Comparison of ENCODE assay signal across 25 mouse cellular contexts in genomic region chr2:5358049-5358448, GRCm38 (mm10).
A peak's percentile ranks its signal among the peaks of the same experiment; 100 is the strongest.
DNase-seq lines count a peak whose midpoint lies in the region; ATAC-seq and TF ChIP-seq lines count a peak whose summit lies in the region.
"Had no signal": no experiment of that assay in that cellular context is flagged by ENCODE, and none has a peak within 500 bp of the region (broad histone marks: within the 10 kb centered on the region; RNA-seq: fewer than 3 reads in every experiment).

No protein-coding gene starts in this region.

- intact Hi-C loops in heart, postnatal 10 days (cut with DNase I), result no loop called here

- peaks cover 65% of the 10 kb centered on the region for H3K4me1 ChIP-seq in E14TG2a.4 (replicated peaks; ENCODE audit: low read depth, low read length)
- H3K4me1 ChIP-seq: embryonic facial prominence, embryonic 13.5 days; embryonic facial prominence, embryonic 15.5 days; forebrain, embryonic 10.5 days; forebrain, embryonic 12.5 days had no signal

- DNase-seq in frontal cortex, postnatal 14 days (ENCODE audit: low spot score in 2 of 2), result no peak
- DNase-seq in heart, adult 11 months, result peak; percentile 29
- DNase-seq in heart, postnatal 10 days, result no peak
- DNase-seq in telencephalon, adult 2 months (ENCODE audit: low read depth, low spot score), result peak; percentile 64
- DNase-seq in layer of hippocampus, adult 9-11 months, result no peak
- DNase-seq: adrenal gland, adult 2 months; adrenal gland, postnatal 10 days; adrenal gland, postnatal 25 days; B cell, adult 2 months; cerebellum, adult 11-12 months; cerebellum, adult 2 months; cerebellum, adult 9-10 months; cerebellum, postnatal 10 days; cerebellum, postnatal 25 days had no signal

- H3K4me3 ChIP-seq in E14TG2a.4 (replicated peaks; ENCODE audit: low read length), result peak overlapping the region; percentile 35; the same call in 1 of the 2 replicates
- H3K4me3 ChIP-seq: embryonic facial prominence, embryonic 13.5 days; embryonic facial prominence, embryonic 15.5 days; erythroblast, embryonic 14.5 days; forebrain, embryonic 10.5 days; forebrain, embryonic 12.5 days had no signal

- no peaks in the 10 kb centered on the region for H3K27me3 ChIP-seq in E14TG2a.4 (ENCODE audit: insufficient read depth, low read length)
- H3K27me3 ChIP-seq: CH12.LX; embryonic facial prominence, embryonic 13.5 days; embryonic facial prominence, embryonic 15.5 days; forebrain, embryonic 12.5 days had no signal

- H3K9me3 ChIP-seq in E14TG2a.4 (ENCODE audit: low read length), result no peaks in the 10 kb centered on the region
- H3K9me3 ChIP-seq: embryonic facial prominence, embryonic 13.5 days; embryonic facial prominence, embryonic 15.5 days; forebrain, embryonic 10.5 days; forebrain, embryonic 12.5 days had no signal

- ATAC-seq in frontal cortex, adult (ENCODE audit: low TSS enrichment), result peak; percentile 87
- ATAC-seq: CD4-positive, CD25-positive, alpha-beta regulatory T cell, adult 4 months; forebrain, embryonic 14.5 days; forebrain, embryonic 16.5 days had no signal

- no peak for TF ChIP-seq CTCF in E14TG2a.4 (conservative IDR thresholded peaks at IDR 0.05; ENCODE audit: low read length)

- peaks cover 27% of the 10 kb centered on the region for H3K36me3 ChIP-seq in E14TG2a.4 (ENCODE audit: insufficient read depth, low read length)
- H3K36me3 ChIP-seq: embryonic facial prominence, embryonic 13.5 days; embryonic facial prominence, embryonic 15.5 days; forebrain, embryonic 10.5 days; forebrain, embryonic 12.5 days had no signal

Comparison
In these comparisons a context has a peak if more than half of its experiments do, and no peak if none do; other contexts are left out.
1. DNase-seq: peak in heart, adult 11 months (single experiment) and telencephalon, adult 2 months (single experiment); none in frontal cortex, postnatal 14 days (0 of 2), heart, postnatal 10 days (0 of 2) and layer of hippocampus, adult 9-11 months (single experiment).